Mouse (Mus musculus) heart, postnatal 0 days (tissue): ENCODE measurements at regions not wholly inside any gene's neighbourhood (a gene's known extent, or its start where the extent isn't known, plus 50 kb on each side); places are given as distances from the start of the nearest gene placed in this dataset.
A peak's percentile ranks its signal among the peaks of the same experiment; 100 is the strongest.

Source experiments
- ATAC-seq: fragments of 200-750 bp; cut with Nextera tagmentation; 2 replicates; pipeline ENCODE4 v1.8.0; 2017; ENCODE audit warnings: low read depth, moderate number of reproducible peaks, moderate library complexity; ENCODE audit not compliant: insufficient read depth
- DNase-seq: peaks from one replicate; pipeline ENCODE4 v3.0.0-alpha.2; 2016; ENCODE audit warnings: low spot score
- H3K27ac ChIP-seq: fragments of 300-500 bp; sonication (generic); 2 replicates; pipeline ENCODE4 v1.5.1; 2014; ENCODE audit warnings: low read depth, mild to moderate bottlenecking
- H3K27me3 ChIP-seq: fragments of 300-500 bp; sonication (generic); 2 replicates; pipeline ENCODE4 v1.6.1; 2014; ENCODE audit warnings: low read length, mixed read lengths; ENCODE audit not compliant: control insufficient read depth, insufficient read depth
- H3K36me3 ChIP-seq: fragments of 300-500 bp; sonication (generic); replicated peaks from 2 replicates; pipeline ENCODE4 v1.6.1; 2014; ENCODE audit warnings: low read length, mixed read lengths; ENCODE audit not compliant: control insufficient read depth, insufficient read depth
- H3K4me1 ChIP-seq: fragments of 300-500 bp; sonication (generic); 2 replicates; pipeline ENCODE4 v1.6.1; 2014; ENCODE audit warnings: antibody characterized with exemption; ENCODE audit not compliant: control insufficient read depth, insufficient read depth
- H3K4me2 ChIP-seq: fragments of 300-500 bp; sonication (generic); 2 replicates; pipeline ENCODE4 v1.6.1; 2014; ENCODE audit warnings: low read depth, mild to moderate bottlenecking, low read length, moderate library complexity
- H3K4me3 ChIP-seq: fragments of 300-500 bp; sonication (generic); 2 replicates; pipeline ENCODE4 v1.5.1; 2014; ENCODE audit warnings: low read depth, low read length
- H3K9ac ChIP-seq: fragments of 300-500 bp; sonication (generic); replicated peaks from 2 replicates; pipeline ENCODE4 v1.6.1; 2014; ENCODE audit warnings: low read depth, low read length, mixed read lengths
- H3K9me3 ChIP-seq: fragments of 300-500 bp; sonication (generic); replicated peaks from 2 replicates; pipeline ENCODE4 v1.6.1; 2016; ENCODE audit warnings: low read length; ENCODE audit not compliant: control insufficient read depth
- CTCF ChIP-seq: IDR thresholded peaks from 2 replicates; pipeline ENCODE4 v1.5.1; 2016; ENCODE audit warnings: antibody characterized with exemption, control low read depth, low read depth
- EP300 ChIP-seq: IDR thresholded peaks from 2 replicates; pipeline ENCODE4 v1.6.1; 2016; ENCODE audit warnings: antibody characterized with exemption, low read depth
- WGBS: fragments of 180-500 bp; shearing (Covaris S2); extraction: QIAGEN DNeasy Blood & Tissue Kit; methylation state at CpG from one replicate; pipeline ENCODE4 v1.1.7; 2014; 5-methylcytosine and 5-hydroxymethylcytosine counted together

DNA sequence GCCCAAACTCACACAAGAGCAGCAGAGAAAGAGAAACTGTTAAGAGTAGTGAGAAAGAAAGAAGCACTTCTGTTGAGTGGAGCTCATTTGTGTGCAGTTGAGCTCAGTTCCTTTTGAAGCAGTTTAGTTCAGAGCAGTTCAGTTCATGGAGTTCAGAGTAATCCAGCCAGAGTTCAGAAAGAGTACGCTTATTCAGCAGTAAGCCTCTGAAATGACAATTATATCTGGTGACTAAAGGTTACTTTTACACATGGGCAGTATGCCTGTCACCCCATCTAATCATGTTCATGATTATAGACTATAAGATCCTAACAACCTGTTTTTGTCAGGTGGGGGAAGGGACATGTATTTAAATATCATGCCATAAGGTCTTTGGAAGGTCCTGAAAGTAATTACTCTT, 333.9 kb upstream of the Klf6 start:
- Histone ChIP-seq H3K4me2 (no peak overlapping the region), H3K9me3 (no peaks in the 10 kb centered on the region), H3K27me3 (no peaks in the 10 kb centered on the region), H3K9ac (no peak overlapping the region), H3K4me3 (no peak overlapping the region), H3K36me3 (no peaks in the 10 kb centered on the region), H3K4me1 (no peaks in the 10 kb centered on the region), H3K27ac (no peak overlapping the region)
- no peak for ATAC-seq
- no peak for TF ChIP-seq EP300
- no peak for TF ChIP-seq CTCF
- 90% methylated on average over 1 of the region's 1 CpGs for WGBS
- no peak for DNase-seq

DNA sequence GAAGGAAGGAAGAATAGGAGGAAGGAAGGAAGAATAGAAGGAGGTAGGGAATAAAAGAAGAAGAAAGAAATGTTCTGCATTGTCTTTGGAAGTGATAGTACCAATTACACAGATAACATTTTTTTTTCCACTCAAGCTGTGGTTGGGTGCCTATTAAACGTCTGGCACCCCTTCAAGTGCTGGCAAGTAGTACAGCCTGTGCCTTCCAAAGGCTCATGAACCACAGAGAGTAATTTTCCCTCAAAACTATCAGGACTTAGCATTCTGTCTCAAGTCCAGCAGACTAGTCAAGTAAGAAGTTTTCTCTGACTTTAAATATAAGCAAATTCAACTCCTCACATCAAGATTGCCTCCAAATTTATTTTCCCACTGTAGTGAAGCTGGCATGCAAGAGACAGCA, 321.0 kb upstream of the Klf6 start:
- WGBS: 31% methylated on average over 1 of the region's 1 CpGs

GRCm38 (mm10) chr13:5545521-5545920, 315.8 kb upstream of the Klf6 start:
- DNase-seq (no peak), ATAC-seq (no peak)
- no peaks in the 10 kb centered on the region for H3K27me3 ChIP-seq

More for the DNA sequence above, 321.0 kb upstream of the Klf6 start:
- ATAC-seq (no peak), DNase-seq (no peak)
- Histone ChIP-seq H3K4me1 (no peaks in the 10 kb centered on the region), H3K36me3 (no peaks in the 10 kb centered on the region), H3K4me3 (no peak overlapping the region), H3K4me2 (no peak overlapping the region), H3K27me3 (no peaks in the 10 kb centered on the region), H3K9me3 (no peaks in the 10 kb centered on the region), H3K9ac (no peak overlapping the region), H3K27ac (no peak overlapping the region)
- TF ChIP-seq CTCF: no peak
- no peak for TF ChIP-seq EP300

DNA sequence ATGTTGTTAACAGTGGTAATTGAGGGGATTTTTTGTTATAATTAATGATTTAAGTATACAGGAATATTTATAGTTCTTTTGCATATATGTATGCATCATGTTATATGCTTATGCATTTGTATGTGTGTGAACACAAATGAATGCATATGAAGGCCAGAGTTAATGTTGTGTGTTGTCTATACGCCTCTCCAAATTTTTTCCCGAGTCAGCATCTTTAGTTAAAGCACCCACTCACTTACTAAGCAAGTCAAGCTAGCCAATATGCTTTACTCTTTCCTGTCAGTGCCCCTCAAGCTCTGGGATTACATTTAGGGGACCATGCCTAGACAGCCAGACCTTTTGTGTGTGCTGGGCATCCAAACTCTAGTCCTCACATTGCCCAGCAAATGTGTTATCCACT, 315.3 kb upstream of the Klf6 start:
- H3K9ac ChIP-seq: no peak overlapping the region
- TF ChIP-seq CTCF (no peak), EP300 (no peak)
- no peak overlapping the region for H3K27ac ChIP-seq
- 91% methylated on average over 2 of the region's 2 CpGs for WGBS
- no peaks in the 10 kb centered on the region for H3K36me3 ChIP-seq
- H3K27me3 ChIP-seq: no peaks in the 10 kb centered on the region
- no peaks in the 10 kb centered on the region for H3K9me3 ChIP-seq
- DNase-seq (no peak), ATAC-seq (no peak)
- H3K4me3 ChIP-seq: no peak overlapping the region
- no peak overlapping the region for H3K4me2 ChIP-seq
- H3K4me1 ChIP-seq: 0 out of 2 replicates have a peak, but pooled peaks cover 9% of the 10 kb centered on the region

More at GRCm38 (mm10) chr13:5545521-5545920, 315.8 kb upstream of the Klf6 start:
- H3K4me1 ChIP-seq: 0 out of 2 replicates have a peak, but pooled peaks cover 9% of the 10 kb centered on the region
- no peak for TF ChIP-seq CTCF
- TF ChIP-seq EP300: no peak
- H3K9me3 ChIP-seq: no peaks in the 10 kb centered on the region
- no peak overlapping the region for H3K27ac ChIP-seq
- no peak overlapping the region for H3K4me2 ChIP-seq
- no peaks in the 10 kb centered on the region for H3K36me3 ChIP-seq
- no peak overlapping the region for H3K9ac ChIP-seq
- H3K4me3 ChIP-seq: no peak overlapping the region

DNA sequence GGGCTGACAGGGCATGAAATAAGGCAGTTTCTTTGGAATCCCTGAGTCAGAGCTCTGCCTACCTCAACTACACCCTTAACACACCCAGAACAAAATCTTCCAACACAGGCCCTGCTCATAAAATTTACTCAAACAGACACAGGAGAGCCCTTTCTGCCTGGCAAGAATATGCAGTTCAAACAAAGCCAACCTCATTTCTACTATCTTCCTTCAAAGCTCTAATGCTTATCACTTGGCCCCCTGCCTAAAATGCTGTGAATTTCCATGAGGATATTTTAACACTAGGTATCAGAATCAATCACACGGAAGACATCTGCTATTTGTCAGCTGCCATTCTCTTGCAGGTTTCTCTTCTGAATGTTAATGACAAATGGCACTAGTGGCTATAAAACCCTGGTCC, 314.3 kb upstream of the Klf6 start:
- TF ChIP-seq CTCF (no peak), EP300 (0 out of 2 replicates have a peak, but pooled peaks have one; percentile 32)
- ATAC-seq: 0 out of 2 replicates have a peak, but pooled peaks have one; percentile 20
- no peak overlapping the region for H3K4me2 ChIP-seq
- H3K27ac ChIP-seq: 0 out of 2 replicates have a peak overlapping the region, but pooled peaks have one; percentile 10
- H3K4me1 ChIP-seq: 0 out of 2 replicates have a peak, but pooled peaks cover 9% of the 10 kb centered on the region
- WGBS: 24% methylated on average over 1 of the region's 1 CpGs
- no peaks in the 10 kb centered on the region for H3K9me3 ChIP-seq
- H3K9ac ChIP-seq: no peak overlapping the region
- no peaks in the 10 kb centered on the region for H3K27me3 ChIP-seq
- DNase-seq: peak; percentile 17
- no peak overlapping the region for H3K4me3 ChIP-seq
- no peaks in the 10 kb centered on the region for H3K36me3 ChIP-seq

DNA sequence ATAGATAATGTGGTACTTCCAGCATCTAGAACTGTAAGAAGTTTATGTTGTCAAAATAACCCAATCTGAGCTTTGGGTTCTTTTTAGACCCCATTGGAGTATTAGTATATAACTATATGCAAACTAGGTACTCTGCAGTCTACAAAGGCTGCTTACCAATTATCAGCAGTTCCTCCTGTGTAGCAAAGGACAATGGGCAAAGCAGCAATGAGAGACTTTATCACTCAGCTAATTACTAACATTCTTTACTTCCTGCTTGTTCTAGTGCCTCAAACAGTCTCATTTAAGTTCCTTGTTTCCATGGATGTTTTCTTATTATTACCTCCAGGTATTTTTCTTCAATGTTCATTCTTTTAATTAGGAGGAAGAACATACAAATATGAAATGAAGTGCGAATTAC, 312.5 kb upstream of the Klf6 start:
- Histone ChIP-seq H3K27ac (no peak overlapping the region), H3K4me3 (no peak overlapping the region), H3K27me3 (no peaks in the 10 kb centered on the region), H3K9me3 (no peaks in the 10 kb centered on the region), H3K9ac (no peak overlapping the region), H3K36me3 (no peaks in the 10 kb centered on the region), H3K4me2 (no peak overlapping the region), H3K4me1 (peaks cover 12% of the 10 kb centered on the region; the same call in 1 of the 2 replicates)
- ATAC-seq (no peak), DNase-seq (no peak)
- TF ChIP-seq CTCF (no peak), EP300 (no peak)
- WGBS: 94% methylated on average over 1 of the region's 1 CpGs
